Mouse (Mus musculus): ENCODE results near the gene Myh6.
"Not testable (repeated sequence)": the region's sequence is repeated elsewhere in the genome, so short reads cannot be mapped to it uniquely, and the experiment has no call there.

Gene Myh6

DNA sequence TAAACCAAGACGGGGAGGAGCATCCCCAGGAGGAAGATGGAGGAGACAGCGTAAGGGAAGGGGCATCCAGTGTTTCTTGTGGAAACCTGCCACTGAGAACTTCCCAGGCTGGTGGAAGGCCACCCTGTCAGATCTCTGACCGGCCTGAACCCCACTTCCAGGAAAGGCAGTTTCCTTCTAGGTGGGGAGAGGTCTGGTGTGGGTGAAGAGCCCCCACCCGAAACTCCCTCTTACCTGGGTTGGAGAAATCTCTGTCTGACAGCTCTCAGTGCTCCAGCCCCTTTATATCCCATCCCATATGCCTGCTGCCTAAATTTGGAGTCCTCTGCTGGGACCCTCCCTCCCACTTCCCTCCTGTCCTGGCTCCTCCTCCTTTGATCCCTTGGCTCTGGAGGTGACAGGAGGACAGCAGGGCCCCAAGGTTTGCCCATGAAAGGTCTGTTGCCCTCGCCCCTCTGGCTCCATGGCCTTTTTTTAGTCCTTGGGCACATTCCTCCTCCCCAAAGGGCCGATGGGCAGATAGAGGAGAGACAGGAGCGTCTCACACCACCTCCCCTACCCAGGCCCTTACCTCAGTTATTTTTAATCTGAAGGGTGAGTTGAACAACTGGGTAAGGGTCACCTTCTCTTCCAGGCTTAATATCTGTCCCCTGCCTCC is at the start of gene Myh6:
Myh6 (minus strand) TSS at position 608 of the 658 bp plus-strand sequence.
- DNase-seq (ENCODE audit: low read depth in 2 of 2, low spot score in 2 of 2) = no peak

DNA sequence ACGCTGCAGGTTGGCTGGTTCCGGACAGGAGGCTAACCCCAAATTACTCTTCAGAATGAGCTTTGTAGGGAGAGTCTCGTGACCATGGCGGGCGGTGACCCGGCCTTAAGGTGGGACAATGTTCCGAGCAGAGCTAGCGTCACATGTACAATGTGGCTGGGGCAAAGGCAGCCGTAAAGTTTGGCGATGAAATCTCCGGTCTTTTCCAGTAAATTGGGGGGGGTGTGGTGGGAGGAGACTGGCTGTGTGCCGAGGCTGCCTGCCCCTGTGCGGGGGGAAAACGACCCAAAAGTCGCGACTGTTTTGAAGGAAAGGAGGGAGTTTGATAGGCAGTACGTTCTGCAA is 49.0 kb upstream of the Myh6 start:
- no peak for DNase-seq (ENCODE audit: low read depth in 2 of 2, low spot score in 2 of 2)

DNA sequence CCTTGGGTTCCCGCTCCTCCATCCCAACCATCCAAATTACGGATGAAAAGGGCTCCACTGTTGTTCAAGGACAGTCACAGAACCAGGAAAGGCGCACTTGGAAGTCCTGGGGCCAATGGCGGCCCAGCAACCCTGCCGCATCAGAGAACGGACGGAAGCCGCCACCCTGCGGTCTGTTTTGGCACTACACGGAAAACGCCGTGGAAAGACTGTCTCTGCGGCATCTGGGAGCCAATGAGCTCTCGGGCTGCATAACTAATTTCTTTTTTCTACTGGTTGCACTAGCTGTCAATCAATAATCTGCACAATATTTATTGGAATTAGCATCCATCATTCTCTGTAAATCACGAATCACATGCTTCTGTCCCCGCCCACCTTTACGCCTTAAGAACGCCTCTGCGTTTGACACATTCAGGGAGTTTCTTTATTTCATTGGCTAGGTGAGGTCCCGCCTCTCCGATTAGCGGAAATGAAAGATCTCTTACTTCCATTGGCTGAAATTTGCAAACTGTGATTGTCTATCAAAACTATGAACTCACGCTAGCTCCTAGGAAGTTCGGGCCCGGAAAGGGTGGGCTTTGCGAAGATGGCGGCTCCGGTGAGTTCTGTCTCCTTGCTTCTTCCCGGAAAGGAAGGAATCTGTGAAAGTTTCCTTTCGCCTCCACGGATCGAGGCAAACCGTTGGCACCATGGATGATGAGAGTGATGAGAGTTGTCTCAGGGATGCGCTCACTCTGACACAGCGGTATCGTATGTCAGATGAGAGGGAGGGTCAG is 48.5 kb upstream of the Myh6 start, which contains the start of gene Ngdn:
Ngdn (plus strand) TSS at position 464 of the 776 bp plus-strand sequence.
- peak; percentile 96 to 99 for DNase-seq (ENCODE audit: low read depth in 2 of 2, low spot score in 2 of 2)

DNA sequence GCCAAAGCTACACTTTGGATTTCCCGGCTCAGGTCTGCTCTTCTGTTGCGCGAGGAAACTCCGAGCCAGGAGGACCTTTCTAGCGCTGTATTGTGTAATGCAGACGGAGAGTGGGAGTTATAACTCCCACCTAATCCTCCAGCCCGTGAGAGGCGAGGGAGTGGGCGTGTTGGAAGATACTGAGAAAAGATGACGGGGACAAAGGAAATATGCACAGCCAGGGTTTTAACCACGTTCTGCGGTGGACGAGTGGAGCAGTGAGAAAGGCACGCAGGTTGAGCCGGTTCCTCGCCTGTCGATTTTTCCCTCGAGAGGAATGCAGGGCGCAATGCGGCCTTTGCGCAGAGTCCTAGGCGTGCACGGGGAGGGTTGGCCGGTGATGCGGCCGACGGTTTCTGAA is 47.9 kb upstream of the Myh6 start:
- DNase-seq (ENCODE audit: low read depth in 2 of 2, low spot score in 2 of 2) = no peak

DNA sequence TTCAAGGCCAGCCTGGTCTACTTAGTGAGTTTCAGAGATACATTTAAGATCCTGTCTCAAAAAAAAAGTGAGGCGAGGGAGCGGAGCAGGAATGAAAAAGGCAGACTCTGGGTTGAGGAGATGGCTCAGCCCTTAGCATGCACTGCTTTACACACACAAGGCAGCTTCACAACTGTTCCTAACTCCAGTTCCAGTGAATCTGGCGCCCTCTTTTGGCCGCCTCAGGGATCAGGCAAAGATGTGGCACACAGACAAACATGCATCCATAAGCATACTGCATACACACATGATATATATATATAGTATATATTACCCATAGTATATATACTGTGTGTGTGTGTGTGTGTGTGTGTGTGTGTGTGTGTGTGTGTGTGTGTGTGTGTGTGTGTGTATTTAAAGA is 44.4 kb upstream of the Myh6 start:
- DNase-seq (ENCODE audit: low read depth in 2 of 2, low spot score in 2 of 2) = no peak

DNA sequence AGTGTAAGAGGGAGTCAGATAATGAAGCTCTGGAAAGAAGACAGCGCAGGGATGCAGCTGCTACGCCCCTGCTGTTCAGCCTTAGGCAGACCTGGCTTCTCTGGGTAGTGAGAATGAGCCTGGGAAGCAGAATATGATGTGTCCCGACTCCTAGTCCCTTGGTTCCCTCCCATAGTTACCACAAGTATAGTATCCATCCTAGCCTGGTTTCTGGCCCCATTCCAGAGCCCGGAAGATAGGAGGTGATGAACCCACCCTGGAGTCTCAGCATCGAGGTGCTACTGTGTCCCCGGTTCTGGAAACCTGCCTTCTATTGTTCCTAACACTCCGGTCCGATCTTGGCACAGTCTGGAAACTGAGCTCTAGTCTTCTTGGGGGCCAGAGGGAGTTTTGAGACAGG is 41.7 kb upstream of the Myh6 start:
- no peak for DNase-seq (ENCODE audit: low read depth in 2 of 2, low spot score in 2 of 2)

DNA sequence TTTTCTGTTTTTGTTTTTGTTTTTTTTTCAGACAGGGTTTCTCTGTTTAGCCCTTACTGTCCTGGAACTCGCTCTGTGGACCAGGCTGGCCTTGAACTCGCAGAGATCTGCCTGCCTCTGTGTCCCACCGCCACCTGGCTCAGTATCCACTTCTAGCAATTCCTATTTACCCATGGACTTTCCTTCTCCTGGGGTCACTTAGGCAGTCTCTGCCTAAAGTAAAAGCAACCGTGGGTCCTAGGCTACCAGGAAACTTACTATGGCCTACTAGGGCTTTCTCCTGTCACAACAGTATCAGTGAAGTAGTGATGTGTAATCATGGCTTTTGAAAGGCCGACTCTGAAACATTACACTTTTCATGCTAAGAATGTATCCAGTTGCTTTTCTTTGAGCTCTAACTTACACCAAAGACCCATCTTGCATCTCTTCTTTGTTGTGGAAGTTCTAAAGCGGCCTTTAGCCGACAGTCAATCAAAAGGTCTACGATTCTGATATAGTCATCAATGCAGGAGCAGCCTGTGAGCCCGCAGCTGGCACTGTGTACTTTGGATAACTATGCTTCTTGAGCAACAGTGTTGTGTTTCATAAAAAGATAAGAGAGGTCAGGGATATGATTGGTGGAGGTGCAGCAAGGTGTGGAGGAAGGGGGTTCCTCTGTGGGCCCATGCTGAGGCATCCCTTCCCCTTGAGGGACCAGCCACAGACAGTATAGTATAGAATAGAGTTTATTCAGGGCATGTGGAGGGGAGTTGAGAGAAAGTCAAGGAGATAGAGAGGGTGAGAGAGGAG is 40.6 kb upstream of the Myh6 start:
- DNase-seq (ENCODE audit: low read depth in 2 of 2, low spot score in 2 of 2) = no peak

DNA sequence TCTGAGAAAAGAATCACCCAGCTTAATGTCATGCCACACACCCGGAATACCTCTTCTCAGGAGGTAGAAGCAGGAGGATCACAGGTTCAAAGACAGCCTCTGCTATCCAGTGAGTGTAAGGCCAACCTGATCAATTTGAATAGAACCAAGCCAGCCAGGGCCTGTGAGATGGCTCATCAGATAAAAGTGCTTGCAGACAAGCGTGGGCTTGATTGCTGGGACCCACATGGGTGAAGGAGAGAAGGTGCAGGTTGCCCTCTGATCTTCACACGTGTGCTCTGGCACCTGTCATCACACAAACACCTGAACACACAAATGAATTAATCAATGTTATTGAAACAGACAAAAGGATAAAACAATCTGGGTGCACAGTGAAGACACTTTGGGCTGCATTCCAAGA is 39.8 kb upstream of the Myh6 start:
- DNase-seq (ENCODE audit: low read depth in 2 of 2, low spot score in 2 of 2) = no peak

DNA sequence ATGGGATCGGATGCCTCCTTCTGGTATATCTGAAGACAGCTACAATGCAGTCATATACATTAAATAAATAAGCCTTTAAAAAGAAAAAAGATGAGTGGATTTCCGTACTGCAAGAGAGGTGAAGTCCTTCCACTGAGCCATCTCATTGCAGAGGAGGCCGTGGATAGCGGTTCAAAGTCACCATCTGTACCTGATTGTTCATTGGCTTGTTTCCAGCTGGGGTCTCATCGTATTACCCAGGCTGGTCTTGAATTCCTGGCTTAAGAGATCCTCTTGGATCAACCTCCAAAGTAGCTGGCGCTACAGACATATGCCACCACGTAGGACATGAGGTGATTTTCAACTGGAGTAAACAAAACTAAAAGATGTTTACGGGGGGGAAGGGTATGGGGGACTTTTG is 39.2 kb upstream of the Myh6 start:
- DNase-seq (ENCODE audit: low read depth in 2 of 2, low spot score in 2 of 2) = no peak

DNA sequence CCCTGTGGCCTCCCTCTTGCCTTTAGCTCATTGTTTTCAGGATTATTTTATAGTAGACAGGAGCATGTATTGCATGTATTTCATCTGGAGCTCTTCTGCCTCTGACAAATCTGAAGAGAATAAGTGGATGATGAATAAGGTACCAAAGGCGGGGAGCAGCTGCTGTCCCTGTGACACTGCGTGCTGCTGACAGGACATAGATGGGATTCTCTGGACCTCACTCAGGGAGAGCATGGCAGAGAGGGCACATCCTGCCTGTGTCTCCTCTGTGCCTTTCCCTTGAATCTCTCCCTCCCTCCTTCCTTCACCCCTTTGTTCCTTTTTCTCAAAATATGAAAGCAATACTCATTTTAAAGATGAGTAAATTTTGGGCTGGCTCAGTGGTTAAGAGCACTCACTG is 38.8 kb upstream of the Myh6 start:
- no peak for DNase-seq (ENCODE audit: low read depth in 2 of 2, low spot score in 2 of 2)

DNA sequence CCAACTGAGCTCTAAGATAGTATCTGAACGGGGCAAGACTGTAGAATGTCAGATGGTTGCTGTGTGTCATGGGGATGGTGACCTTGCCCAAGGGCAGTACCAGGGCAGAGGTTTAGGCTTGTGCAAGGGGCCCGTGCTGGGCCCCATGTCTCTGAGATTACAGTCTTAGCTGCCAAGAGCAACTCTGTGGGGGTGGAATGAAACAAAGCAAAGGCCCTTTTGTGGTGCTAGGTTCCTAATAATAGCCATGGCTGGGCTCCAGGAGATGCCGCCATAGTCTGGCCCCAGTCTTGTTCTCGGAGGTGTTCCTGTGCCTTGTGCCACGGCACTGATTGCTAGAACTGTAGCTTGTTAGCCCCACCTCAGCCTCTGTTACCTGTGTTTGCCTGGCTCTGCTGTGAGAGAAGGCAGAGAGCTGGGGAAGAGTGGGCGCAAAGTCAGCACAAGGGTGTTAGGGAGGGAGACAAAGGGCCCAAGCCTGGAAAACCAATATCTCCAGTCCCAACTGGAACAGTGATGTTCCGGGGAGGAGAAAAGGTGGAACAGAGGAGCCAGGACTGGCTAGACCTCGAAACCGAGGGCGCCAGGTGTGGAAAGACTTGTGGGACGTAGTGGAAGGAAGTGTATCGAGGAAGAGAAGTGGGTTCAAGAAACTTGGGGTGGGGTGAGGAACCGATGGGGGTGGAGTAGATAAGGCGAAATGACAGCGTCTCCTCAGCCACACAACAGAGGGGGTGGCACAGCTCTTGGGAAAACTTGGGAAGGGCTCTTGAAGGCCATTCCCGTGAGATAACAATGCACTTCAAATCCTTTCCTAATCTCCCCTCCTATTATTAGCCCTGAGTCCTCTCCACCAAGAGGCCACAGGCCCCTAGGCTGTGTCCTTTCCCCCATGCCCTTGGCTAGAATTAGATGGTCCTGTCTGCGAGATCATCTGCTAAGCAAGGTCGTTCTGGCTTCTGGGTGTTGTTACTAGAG is 37.4 kb upstream of the Myh6 start:
- DNase-seq (ENCODE audit: low read depth in 2 of 2, low spot score in 2 of 2) = no peak

DNA sequence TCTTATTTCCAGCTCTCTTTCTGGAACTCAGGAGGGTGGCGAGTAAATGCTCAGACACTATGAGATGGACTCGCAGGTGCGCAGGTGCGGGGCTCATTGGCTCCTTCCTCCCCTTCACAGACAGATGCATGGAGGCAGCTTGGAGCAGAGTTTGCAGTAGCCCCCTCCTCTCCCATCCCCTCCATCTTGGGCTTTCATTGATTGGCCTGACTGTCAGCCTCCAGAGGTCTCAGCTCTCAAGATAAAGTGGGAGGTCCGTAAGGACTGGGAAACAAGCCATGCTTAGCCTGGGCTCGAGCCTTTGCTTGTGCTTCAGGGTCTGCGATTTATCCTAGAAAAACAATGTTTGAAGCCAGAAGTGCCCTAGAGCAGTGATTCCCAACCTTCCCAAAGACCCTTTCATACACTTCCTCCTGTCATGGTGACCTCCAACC is 36.0 kb upstream of the Myh6 start:
- DNase-seq (ENCODE audit: low read depth in 2 of 2, low spot score in 2 of 2) = no peak

DNA sequence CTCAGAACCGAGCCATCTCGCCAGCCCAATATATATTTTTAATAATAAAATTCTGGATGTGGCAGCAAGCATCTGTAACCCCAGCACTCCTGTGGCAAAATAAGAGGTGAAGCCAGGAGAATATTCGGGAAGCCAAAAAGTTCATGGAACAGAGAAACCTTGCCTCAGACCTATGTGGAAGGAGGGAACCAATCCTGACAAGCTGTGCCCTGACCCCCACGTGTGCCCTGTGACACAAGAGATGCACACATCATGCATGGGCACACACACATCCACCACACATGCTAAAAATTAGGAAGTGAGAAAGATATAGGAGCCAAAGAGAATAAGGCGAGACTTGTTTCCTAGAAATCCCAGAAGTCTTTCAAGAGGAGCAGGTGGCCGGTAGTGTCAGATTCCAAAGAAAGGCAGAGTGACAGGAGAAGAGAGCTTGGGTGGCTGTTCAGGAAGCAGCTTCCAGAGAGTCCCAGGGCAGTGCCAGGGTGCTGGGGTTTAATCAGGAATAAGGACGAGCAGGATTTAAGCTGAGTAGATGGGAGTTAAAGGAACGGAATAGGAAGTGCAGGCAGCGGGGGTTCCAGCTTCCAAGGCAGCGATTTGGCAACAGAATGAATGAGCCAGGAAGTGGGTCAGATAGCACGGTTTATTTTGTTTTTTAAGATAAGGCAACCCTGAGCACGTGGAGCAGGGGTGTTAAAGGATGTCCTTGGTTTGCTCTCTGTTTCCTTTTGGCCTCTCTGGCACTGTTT is 35.4 kb upstream of the Myh6 start:
- DNase-seq (ENCODE audit: low read depth in 2 of 2, low spot score in 2 of 2) = no peak

DNA sequence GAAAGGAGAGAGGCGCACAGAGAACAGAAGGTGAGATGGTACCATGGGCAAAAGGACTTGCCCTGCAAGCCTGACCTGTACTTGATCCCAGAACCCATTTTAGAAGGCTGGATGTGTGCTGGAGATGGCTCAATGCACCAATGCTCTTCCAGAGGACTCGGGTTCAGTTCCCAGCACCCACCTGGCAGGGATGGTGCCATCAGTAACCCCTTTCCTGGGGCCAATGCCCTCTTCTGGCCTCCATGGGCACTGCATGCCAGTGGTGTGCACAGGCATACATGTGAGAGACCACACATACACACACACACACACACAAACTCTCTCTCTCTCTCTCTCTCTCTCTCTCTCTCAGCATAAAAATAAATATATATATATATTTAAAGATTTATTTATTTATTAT is 34.7 kb upstream of the Myh6 start:
- no peak for DNase-seq (ENCODE audit: low read depth in 2 of 2, low spot score in 2 of 2)

DNA sequence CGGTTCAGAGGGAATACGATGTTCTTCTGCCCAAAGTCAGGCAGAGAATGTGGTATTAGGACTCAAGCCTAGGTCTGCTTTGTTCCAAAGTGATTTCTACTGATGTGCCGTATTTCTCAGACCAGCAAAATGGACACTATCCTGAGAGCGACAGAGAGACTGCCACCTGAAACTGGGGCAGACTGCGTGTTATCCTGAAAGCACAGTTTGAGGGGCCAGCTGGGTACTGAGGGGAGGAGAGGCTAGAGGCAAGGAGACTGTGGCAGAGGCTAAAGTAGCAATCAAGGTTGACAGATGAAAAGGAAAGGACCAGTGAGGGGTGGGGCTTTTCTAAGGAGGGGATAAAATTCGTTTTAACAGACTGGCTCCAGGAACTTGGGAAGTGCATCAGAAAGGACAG is 34.1 kb upstream of the Myh6 start:
- no peak for DNase-seq (ENCODE audit: low read depth in 2 of 2, low spot score in 2 of 2)

DNA sequence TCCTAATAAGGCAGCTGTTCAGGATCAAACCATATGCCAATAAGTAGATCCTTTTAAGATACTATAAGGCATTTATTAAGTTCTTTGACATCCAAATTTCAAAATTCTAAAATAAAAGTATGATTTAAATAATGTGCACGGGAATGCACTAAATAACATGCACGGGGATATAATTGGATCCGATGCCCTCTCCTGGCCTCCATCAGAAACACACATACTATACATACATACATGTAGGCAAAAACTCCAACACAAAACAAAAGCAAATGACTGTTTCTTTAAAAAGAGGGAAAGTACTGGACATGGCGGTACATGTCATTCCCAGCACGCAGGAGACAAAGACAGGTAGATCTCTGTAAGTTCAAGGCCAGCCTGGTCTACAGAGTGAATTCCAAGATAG is 33.1 kb upstream of the Myh6 start:
- not testable (repeated sequence) for DNase-seq (ENCODE audit: low read depth in 2 of 2, low spot score in 2 of 2)

DNA sequence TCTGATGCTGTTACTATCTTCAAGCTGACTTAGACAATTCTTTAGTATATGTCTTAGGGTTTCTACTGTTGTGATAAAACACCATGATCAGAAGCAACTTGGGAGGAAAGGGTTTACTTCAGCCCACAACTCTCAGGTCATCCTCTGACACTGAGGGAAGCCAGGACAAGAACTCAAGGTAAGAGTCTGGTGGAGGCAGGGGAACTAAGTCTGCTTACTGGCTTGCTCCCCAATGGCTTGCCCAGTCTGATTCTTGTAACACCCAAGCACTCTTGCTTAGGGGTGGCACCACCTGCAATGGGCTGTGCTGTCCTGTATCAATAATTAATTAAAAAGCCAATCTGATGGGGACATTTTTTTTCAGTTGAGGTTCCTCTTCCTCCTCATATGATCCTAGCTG is 32.0 kb upstream of the Myh6 start:
- no peak for DNase-seq (ENCODE audit: low read depth in 2 of 2, low spot score in 2 of 2)

DNA sequence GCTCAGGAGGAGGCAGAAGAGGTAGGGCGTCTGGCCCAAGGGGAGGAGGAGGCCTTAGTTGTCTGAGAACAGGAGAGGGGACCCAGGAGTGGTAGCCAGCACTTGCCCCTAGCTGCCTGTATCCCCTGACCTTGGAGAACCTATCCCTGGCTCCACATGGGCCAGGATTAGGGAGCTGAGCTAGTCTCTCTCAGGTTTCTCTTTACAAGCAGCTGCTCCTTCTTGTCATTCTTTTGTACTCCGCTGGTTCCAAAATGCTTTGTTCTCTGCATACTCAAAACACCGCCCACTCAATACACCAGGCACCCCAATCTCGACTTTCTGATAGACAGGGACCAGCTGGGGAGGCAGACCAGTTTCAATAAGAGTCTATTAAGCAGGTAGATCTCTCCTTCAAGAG is 30.6 kb upstream of the Myh6 start:
- no peak for DNase-seq (ENCODE audit: low read depth in 2 of 2, low spot score in 2 of 2)

DNA sequence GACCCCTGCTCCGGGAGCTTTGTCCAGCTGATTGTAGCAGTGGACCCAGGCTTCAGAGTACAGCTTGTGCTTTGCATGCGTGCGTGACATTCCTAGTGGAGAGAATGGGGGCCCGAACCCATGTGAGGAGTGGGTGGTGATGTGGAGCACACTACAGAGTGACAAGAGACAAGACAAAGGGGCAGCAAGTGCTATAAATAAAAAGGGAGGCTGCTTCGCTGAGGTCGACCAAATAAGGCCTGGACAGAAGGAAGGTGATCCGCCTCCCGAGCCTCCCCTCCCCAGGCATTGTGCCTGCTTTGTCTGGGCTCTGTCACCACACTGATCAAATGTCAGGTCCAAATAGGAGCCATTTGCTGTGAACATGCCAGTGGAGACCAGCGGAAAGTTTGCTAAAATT is 30.1 kb upstream of the Myh6 start:
- DNase-seq (ENCODE audit: low read depth in 2 of 2, low spot score in 2 of 2) = no peak

DNA sequence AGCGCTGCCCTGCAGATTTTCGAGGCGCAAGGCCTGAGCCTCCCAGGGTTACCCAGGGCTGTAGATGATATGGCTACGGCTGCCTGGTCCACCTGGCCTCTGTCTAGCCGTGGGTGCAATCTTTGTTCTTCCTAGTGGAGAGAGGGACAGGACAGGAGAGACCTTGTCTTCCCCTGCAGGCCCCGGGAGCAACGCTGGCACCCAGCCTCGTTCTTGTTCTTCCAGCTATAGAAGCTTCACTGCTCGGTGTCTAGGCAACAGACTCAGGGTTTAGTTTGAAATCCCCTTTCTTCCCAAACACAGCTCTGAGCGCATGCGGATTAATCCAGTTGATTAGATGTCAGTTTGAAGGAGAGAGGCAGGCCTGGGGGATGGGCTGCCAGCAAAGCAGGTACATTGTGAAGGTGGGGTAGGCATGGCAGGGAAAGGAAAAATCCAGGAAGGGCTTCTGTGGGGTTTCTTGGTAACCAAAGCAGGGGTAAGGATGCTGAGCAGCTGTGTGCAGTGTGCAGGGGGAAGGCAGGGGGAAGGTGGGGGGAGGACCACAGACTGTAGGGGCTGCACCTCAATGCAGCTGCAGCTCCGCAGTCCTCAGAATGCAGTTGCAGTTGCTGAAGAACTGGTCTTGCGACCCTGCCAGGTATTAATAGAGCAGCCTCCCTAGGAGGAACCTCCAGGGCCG is 28.9 kb upstream of the Myh6 start:
- no peak for DNase-seq (ENCODE audit: low read depth in 2 of 2, low spot score in 2 of 2)

All from CD8-positive naive resting alpha-beta T cell, adult 2 months (primary cell).